Mouse (Mus musculus): ENCODE data around the gene Kif6. TPM values are rescaled to one million over a fixed set of nuclear protein-coding genes. Genes with fewer than 3 reads are reported as not detected.

Kif6 gene
- polyA plus RNA-seq, 1 experiment = 1.7 TPM

DNA sequence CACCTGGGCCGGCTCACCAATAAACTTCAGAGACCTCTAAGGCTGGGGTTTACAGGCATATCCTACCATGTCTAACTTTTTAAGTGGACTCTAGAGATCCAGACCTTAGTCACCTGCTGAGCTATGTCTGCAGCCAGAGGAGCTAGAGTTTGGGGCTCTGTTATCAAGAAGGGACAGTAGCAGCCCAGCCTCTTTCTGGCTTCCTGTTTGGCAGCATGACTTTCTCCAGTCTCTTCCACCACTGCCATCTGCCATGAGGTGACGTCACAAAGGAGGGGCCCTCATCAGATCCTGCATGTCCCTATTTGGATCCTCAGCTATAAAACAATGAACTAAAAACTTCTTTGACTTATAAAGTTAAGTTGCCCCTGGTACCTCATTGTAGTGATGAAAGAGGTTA is 250.7 kb downstream of the Kif6 start:
- Histone ChIP-seq H3K27ac (ENCODE audit: insufficient read depth, low read length) (no peak overlapping the region), H3K27me3 (ENCODE audit: control insufficient read depth, insufficient read depth, low read length) (no peaks in the 10 kb centered on the region), H3K4me3 (replicated peaks; ENCODE audit: insufficient read depth, low read depth, low read length) (no peak overlapping the region), H3K4me1 (ENCODE audit: control insufficient read depth, insufficient read depth, low read length) (peaks cover 10% of the 10 kb centered on the region; the same call in 1 of the 2 replicates)
- DNase-seq = no peak
- TF ChIP-seq CTCF (IDR thresholded peaks at IDR 0.05; ENCODE audit: borderline replicate concordance, insufficient read depth, low read depth, low read length) = no peak
- WGBS = 71% methylated on average over 2 of the region's 2 CpGs

DNA sequence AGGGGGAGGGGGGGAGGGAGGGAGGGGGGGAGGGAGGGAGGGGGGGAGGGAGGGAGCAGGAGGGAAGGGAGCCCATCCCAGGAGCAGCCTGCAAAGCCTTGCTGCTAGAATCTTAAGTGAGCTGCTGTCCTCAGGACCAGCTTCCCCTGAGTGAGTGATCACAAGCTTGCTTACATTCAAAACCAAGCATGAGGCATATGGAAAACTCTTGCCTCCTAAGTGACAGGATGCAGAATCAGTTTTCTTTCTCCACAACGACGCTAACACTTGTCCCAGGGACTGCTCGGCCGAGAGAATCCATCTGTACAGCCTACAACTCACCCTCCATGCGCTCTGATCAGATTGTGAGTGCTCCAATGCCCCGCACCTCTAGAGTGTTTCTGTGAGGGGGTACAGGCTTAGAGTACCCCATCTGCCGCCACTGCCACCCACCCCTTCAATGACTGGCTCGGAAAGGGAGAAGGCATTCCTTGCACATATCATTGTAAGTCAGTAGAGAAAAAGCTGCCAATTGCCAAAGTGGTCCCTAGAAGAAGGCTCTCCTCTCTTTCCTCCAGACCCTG is 251.8 kb downstream of the Kif6 start:
- 70% methylated on average over 8 of the region's 8 CpGs for WGBS
- no peak for DNase-seq
- TF ChIP-seq CTCF (IDR thresholded peaks at IDR 0.05; ENCODE audit: borderline replicate concordance, insufficient read depth, low read depth, low read length) (no peak), POLR2A (IDR thresholded peaks at IDR 0.05; ENCODE audit: borderline replicate concordance, insufficient read depth, low read length) (no peak)
- Histone ChIP-seq H3K4me3 (replicated peaks; ENCODE audit: insufficient read depth, low read depth, low read length) (no peak overlapping the region), H3K27ac (ENCODE audit: insufficient read depth, low read length) (no peak overlapping the region), H3K27me3 (ENCODE audit: control insufficient read depth, insufficient read depth, low read length) (no peaks in the 10 kb centered on the region), H3K4me1 (ENCODE audit: control insufficient read depth, insufficient read depth, low read length) (peaks cover 10% of the 10 kb centered on the region; the same call in 1 of the 2 replicates)

DNA sequence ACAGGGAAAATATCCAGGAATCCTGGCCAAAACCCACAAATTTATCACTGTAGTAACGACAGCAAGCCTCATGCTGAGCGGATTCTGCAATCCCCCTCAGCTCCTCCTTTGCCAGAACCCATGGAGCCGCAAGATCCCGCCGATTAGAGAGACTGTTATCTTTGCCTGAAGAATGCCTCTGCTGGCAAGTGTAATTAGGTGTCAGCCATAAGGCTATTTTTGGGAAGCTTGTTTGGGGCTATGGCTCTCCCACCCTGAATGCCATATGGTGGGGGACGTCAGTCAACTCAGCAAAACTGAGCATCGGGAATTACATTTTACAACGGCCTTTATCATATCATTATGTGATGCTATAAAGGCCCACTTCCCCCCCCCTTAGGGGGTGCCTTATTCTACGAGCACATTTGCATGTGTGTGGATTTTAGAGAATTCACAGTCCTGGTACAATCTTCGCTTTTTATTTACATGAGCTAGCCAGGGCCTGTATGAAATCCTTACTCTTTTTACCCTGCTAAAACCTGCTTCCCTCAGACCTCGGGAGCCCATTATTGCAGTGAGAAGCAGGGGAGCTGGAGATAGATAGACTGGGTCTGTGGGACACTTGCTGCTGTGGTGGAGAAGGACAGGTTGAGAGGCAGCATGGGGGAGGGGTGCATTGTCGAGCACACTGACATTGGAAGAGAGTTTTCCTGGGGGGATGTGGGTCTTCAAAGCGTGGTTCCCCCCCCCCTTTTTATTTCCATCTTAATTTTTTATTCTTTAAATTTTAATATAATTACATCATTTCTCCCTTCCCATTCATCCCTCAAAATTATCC is 252.6 kb downstream of the Kif6 start:
- no peak for TF ChIP-seq POLR2A (IDR thresholded peaks at IDR 0.05; ENCODE audit: borderline replicate concordance, insufficient read depth, low read length)
- no peak for TF ChIP-seq CTCF (IDR thresholded peaks at IDR 0.05; ENCODE audit: borderline replicate concordance, insufficient read depth, low read depth, low read length)
- no peaks in the 10 kb centered on the region for H3K27me3 ChIP-seq (ENCODE audit: control insufficient read depth, insufficient read depth, low read length)
- H3K27ac ChIP-seq (ENCODE audit: insufficient read depth, low read length) = no peak overlapping the region
- peak; percentile 31 to 58 for DNase-seq
- 25% methylated on average over 13 of the region's 13 CpGs for WGBS
- H3K4me3 ChIP-seq (replicated peaks; ENCODE audit: insufficient read depth, low read depth, low read length) = no peak overlapping the region
- H3K4me1 ChIP-seq (ENCODE audit: control insufficient read depth, insufficient read depth, low read length) = peaks cover 10% of the 10 kb centered on the region; the same call in 1 of the 2 replicates

DNA sequence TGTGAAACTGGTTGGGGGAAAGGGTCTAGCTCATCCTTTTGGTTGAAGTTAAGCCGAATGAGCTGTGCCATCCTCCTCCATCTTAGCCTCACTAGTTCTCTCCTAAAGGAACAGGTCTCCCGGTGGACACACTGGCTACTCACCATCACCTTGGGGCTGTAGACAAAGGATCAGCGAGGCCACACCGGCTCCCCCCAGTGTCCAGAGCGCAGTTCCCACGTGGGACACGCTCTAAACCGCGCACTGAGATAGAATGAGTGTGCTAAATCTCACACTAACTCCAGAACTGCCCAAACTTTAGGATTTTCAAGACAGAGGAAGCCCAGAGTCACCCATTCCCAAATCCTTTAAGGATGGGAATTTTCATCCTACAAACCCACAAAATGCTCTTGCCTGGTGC is 254.3 kb downstream of the Kif6 start:
- TF ChIP-seq POLR2A (IDR thresholded peaks at IDR 0.05; ENCODE audit: borderline replicate concordance, insufficient read depth, low read length) (no peak), CTCF (IDR thresholded peaks at IDR 0.05; ENCODE audit: borderline replicate concordance, insufficient read depth, low read depth, low read length) (no peak)
- H3K27ac ChIP-seq (ENCODE audit: insufficient read depth, low read length) = no peak overlapping the region
- no peak for DNase-seq
- WGBS = 93% methylated on average over 9 of the region's 9 CpGs
- no peaks in the 10 kb centered on the region for H3K27me3 ChIP-seq (ENCODE audit: control insufficient read depth, insufficient read depth, low read length)
- H3K4me3 ChIP-seq (replicated peaks; ENCODE audit: insufficient read depth, low read depth, low read length) = no peak overlapping the region
- H3K4me1 ChIP-seq (ENCODE audit: control insufficient read depth, insufficient read depth, low read length) = peaks cover 8% of the 10 kb centered on the region; the same call in 1 of the 2 replicates

DNA sequence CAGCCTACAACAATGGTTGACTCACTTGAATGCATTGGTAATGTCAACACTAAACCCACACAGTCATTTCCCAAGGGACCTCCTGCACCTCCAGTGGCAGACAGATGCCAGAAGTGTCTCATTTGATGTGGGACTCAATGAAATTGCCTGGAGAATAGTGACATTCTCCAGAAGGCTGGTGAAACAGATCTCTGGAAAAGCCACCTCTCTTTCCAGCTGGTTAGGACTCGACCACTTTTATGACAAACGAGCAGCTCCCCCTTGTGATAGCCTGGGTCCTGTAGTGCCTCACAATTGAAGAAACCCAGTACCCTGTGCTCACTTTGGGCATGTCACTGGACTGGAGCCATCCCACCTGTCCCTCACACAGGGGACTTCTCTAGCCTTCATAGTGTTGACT is 257.4 kb downstream of the Kif6 start:
- WGBS = 37% methylated on average over 2 of the region's 2 CpGs
- DNase-seq = peak in 1 of 2 experiments; percentile 17
- TF ChIP-seq CTCF (IDR thresholded peaks at IDR 0.05; ENCODE audit: borderline replicate concordance, insufficient read depth, low read depth, low read length) (peak; percentile 52; the same call in 1 of the 2 replicates), POLR2A (IDR thresholded peaks at IDR 0.05; ENCODE audit: borderline replicate concordance, insufficient read depth, low read length) (no peak)

DNA sequence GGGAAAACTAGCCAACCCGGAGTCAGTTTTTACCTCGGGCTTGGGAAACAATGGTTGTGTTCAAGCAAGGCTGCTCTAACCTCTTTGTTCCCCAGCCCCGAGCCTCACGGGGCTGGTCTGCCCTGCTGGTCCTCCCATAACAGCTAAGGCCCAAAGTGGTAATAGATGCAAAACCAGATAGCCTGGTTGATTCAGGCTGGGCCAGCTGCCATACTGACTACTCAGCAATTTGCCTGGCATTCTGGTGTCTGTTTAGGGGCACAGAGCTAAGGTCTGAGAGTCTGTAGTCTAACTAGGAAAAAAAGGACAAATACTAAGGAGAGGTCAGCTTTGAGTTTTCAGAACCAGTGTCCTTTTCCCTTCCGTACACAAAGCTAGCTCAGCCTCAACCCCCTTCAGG is 259.8 kb downstream of the Kif6 start:
- Histone ChIP-seq H3K27ac (ENCODE audit: insufficient read depth, low read length) (no peak overlapping the region), H3K27me3 (ENCODE audit: control insufficient read depth, insufficient read depth, low read length) (no peaks in the 10 kb centered on the region), H3K4me1 (ENCODE audit: control insufficient read depth, insufficient read depth, low read length) (no peaks in the 10 kb centered on the region), H3K4me3 (replicated peaks; ENCODE audit: insufficient read depth, low read depth, low read length) (no peak overlapping the region)
- 80% methylated on average over 5 of the region's 5 CpGs for WGBS
- no peak for TF ChIP-seq CTCF (IDR thresholded peaks at IDR 0.05; ENCODE audit: borderline replicate concordance, insufficient read depth, low read depth, low read length)
- TF ChIP-seq POLR2A (IDR thresholded peaks at IDR 0.05; ENCODE audit: borderline replicate concordance, insufficient read depth, low read length) = no peak
- DNase-seq = no peak

More for the DNA sequence above, 257.4 kb downstream of the Kif6 start:
- H3K4me1 ChIP-seq (ENCODE audit: control insufficient read depth, insufficient read depth, low read length) = no peaks in the 10 kb centered on the region; the same call in 1 of the 2 replicates
- H3K27me3 ChIP-seq (ENCODE audit: control insufficient read depth, insufficient read depth, low read length) = no peaks in the 10 kb centered on the region
- no peak overlapping the region for H3K27ac ChIP-seq (ENCODE audit: insufficient read depth, low read length)
- no peak overlapping the region for H3K4me3 ChIP-seq (replicated peaks; ENCODE audit: insufficient read depth, low read depth, low read length)

DNA sequence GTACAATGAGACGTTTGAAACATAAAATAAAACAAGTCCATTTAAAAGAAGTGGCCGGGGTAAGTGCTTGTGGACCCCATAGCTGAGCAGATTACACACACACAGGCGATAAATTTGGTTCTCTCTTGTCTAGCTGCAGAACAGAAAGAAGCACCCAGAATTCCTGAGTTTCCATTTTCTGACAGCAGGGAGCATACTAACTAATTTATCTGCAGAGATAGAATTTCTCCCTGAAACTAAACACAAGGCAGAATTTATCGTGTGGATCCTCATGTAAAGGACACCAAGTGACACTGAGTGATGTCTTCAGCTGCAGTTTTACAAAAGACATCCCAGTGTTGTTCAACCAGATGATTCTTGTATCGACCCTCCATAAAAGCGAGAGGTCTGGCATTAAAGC is 260.5 kb downstream of the Kif6 start:
- no peak for DNase-seq
- H3K4me1 ChIP-seq (ENCODE audit: control insufficient read depth, insufficient read depth, low read length) = no peaks in the 10 kb centered on the region
- H3K27ac ChIP-seq (ENCODE audit: insufficient read depth, low read length) = no peak overlapping the region
- H3K27me3 ChIP-seq (ENCODE audit: control insufficient read depth, insufficient read depth, low read length) = no peaks in the 10 kb centered on the region
- no peak for TF ChIP-seq CTCF (IDR thresholded peaks at IDR 0.05; ENCODE audit: borderline replicate concordance, insufficient read depth, low read depth, low read length)
- TF ChIP-seq POLR2A (IDR thresholded peaks at IDR 0.05; ENCODE audit: borderline replicate concordance, insufficient read depth, low read length) = no peak
- 88% methylated on average over 6 of the region's 6 CpGs for WGBS
- no peak overlapping the region for H3K4me3 ChIP-seq (replicated peaks; ENCODE audit: insufficient read depth, low read depth, low read length)

All from cerebellum, adult 2 months (tissue).